Mouse (Mus musculus) hematopoietic stem cell, adult 5-6 weeks (primary cell): ENCODE data around the gene Slc7a6. TPM values are rescaled to one million over a fixed set of nuclear protein-coding genes. Genes with fewer than 3 reads are reported as not detected.

Source experiments
- ATAC-seq, 2 experiments: fragments of 125-278 bp in 1 of 2; replicated peaks in 1 of 2; 2 replicates each; pipeline ENCODE4 v1.8.0; 2016 to 2017; ENCODE audit warnings: inconsistent platforms in 2 of 2, mild to moderate bottlenecking in 2 of 2, moderate number of reproducible peaks in 2 of 2, low read depth in 1 of 2, moderate TSS enrichment in 1 of 2; ENCODE audit not compliant: low FRiP score in 2 of 2, poor library complexity in 2 of 2, severe bottlenecking in 2 of 2, insufficient read depth in 1 of 2, low TSS enrichment in 1 of 2
- total RNA-seq: library from RNA; stranded (forward); fragments of 172-1452, 232-1000 nt; gene quantifications from 2 replicates; pipeline ENCODE4 v1.2.3, GENCODE M21; 2017

Slc7a6 gene
- total RNA-seq: 21.6 and 23.8 TPM in 2 replicates

DNA sequence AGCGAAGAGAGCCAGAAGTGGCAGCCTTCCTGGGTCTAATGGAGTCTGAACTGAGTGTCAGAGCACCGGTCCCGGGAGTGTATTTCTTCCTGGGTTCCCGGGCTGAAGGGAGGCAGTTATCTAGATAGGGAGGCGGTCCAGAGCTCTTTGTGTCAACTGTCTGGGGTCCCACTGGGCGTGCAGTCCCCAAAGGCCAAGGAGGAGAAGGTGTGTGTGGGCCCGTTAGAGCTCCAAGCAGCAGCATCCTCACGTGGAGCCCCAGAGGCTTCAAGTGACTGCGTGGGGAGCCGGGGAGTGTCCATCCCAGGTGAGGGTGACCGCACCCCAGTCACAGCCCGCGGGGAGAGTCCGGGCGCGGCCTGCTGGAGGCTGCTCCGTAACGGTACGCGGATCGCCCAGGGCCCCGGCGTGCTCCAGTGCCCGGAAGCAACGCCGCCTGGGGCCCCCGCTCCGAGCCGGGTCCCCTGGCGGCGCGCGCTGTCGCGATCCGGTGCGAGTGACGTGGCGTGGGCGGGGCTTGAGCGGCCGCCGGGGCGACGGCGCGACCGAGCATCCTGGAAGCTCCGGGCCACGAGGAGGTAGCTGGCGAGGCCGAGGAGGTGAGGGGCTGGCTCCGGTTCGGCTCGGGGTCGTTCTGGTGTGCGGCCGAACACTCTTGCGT is at the start of gene Slc7a6:
Gene Slc7a6, plus strand, starts transcription at position 502 of the 661 bp plus-strand sequence.
- ATAC-seq: peak; percentile 66 to 76

DNA sequence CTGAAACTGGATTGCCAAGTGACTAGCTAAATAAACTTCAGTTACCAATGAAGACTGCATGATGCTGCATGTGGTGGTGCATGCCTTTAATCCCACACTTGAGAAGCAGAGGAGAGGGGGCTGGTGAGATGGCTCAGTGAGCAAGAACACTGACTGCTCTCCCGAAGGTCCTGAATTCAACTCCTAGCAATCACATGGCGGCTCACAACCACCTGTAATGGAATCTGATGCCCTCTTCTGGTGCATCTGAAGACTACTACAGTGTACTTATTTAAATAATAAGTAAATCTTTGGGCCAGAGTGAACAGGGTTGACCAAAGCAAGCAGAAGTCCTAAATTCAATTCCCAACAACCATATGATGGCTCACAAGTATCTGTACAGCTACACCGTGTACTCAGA is 45.2 kb upstream of the Slc7a6 start:
- ATAC-seq: no peak

DNA sequence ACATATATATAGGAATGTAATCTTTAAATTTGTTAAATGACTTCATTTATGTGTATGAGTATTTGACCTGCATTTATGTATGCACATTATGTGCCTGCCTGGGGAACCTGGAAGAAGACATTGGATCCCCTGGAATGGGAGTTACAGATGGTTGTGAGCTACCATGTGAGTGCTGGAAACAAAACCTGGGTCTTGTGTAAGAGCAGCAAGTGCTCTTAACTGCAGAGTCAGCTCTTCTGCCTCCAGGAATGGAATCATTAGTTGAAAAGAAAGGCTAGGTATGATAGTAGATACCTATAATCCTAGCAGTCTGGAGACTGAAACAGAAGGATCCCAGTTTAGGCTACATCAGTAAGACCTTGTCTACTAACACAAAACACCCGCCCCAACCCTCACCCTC is 42.6 kb upstream of the Slc7a6 start:
- no peak for ATAC-seq

DNA sequence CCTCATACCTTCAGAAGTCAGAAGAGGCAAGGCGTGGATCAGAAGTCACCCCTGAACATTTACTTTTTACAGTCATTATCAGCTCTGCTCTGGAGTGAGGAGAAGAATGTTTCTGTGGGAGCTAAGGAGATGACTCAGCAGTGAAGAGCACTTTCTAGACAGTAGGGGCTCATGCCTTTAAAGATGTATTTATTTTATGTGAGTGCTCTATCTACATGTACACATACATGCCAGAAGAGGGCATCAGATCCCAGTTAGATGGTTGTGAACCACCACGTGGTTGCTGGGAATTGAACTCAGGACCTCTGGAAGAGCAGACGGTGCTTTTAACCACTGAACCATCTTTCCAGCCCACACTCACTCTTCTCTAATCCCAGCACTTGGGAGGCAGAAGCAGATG is 41.6 kb upstream of the Slc7a6 start:
- no peak for ATAC-seq

DNA sequence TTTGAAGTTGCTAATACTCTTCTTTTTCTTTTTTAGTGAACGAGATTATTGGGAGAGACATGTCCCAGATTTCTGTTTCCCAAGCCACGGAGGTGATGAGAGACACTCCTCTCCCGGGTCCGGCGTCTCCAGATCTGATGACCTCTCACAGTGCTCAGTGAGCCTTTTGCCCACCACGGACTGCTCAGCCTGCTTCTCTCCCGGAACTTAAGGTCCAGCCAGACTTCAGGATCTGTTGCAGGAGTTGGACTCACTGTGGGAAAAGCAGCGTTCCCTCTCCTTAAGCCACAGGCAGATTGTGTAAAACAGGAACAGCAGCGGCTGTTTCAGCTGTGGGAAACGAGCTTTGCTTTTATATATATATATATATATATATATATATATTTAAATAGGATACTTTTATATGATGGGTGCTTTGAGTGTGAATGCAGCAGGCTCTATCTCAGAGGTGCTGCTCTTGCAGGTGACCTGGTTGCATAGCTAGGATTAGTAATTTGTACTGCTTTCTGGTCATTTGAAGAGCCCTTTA is 40.7 kb upstream of the Slc7a6 start:
- no peak for ATAC-seq

DNA sequence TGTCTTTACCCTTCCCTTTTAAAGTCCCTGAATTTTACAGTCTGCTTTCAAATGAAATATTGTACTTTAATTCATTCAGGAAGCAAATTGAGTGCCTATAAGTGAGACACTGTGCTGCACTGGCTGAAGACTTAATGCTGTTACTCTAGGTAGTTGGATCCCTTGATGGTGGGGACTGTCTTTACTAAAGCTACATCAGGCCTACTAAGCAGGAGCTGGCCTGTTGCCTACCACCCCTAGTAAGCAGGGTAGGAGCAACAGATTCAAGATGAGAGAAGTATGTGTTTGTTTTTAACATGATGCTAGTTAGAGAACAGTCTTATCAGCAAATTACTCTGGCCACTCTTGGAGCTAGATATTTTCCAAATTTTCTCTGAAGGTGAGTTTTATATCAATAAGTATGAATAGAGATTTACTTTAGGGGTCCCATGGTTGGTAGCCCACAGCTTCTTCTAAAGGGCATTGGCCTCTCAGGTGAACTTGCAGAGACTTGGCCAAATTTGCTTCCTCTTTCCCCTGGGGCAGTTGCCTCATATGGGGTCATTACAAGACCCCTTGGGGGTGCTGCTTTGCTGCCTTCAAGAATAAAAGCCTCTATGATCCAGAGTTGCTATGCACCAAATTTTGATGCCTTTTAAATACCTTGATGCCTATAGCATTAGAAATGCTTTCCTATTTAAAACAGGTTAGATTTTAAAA is 39.3 kb upstream of the Slc7a6 start:
- ATAC-seq: no peak

DNA sequence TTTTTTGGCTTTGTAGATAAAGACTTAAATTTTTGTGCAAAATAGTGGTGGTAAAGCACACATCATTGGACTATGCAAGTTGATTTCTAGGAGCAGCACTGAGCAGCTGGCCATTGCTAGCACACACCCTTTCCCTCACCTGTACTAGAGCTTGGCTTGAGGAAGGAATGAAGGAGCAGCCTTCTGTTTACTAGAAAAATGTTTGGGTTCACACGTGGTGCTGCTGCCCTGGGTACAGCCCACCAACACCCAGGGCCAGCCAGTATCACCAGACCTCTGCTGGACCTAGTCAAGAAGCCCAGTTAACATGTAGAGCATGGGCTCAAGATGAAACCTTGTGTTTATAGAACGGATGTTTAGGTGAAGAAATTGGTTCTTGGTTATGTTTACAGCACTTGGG is 38.7 kb upstream of the Slc7a6 start:
- ATAC-seq: no peak

DNA sequence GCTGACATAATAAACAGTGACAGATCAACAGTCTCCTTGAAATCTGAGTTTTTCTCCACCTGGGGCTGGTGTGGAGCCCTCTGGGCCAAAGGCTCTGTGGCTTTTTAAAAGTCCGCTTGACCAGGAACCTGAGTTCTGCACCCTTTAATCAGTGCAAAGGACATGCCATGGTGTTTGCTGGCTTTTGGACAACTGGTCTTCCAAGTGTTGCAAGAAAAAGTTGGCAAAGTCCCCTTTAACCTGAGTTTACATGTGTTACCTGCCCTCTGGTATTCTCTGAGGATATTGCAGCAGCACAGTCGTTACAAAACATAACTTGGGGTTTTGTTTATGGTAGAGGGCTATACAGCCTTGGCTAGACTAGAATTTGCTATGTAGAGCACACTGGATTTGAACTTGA is 38.2 kb upstream of the Slc7a6 start:
- no peak for ATAC-seq

DNA sequence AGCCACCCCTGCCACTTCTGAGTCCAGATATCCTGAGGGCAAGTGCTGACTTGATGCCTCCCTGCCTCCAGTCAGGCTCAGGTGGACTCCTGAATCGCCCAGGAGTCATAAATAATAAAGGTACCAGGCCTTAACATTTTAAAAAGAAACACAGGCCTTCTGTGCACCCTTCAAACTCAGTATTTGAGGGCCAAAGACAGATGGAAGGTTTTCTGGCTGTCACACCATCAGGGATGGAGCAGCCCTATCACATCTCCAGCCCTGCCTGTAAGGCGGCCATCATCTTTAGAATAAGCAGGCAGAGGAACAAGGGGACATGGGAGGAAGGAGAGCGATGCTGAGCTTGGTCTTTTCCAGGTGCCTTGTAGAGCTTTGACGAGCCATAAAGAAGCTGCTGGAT is 37.6 kb upstream of the Slc7a6 start:
- no peak for ATAC-seq

DNA sequence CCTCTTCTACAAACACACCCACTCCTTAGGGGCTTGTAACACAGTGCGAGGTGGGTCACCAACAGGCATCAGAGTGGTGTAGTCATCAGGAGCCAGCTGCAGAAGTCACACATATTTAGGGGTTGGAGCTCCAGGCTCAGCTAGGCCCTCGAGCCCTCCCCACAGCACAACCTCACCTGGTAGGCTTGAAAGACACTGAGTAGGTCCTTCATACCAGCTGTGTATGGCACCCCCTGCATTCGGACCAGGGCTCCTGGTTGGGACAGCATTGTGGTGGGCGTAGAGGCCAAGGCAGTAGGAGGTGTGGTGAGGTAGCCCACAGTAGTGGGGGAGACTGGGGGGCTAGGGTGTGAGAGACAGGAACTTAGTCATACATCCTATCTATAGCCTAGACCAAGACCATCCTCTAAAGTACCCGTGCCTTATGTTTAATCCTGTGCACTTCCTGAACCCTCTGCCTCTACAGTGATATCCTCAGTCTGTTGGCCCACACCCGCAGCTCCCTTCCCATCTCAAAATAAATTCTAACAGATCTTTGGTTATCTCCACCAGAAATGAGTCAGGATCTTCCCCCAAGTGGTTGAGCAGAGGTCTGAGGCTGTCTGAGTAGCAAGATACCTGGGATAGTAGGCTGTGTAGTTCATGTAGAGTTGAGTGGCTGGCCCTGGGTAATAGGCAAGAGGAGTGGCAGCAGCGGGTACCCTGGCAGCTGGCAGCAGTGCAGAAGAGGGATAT is 37.0 kb upstream of the Slc7a6 start:
- ATAC-seq: no peak

DNA sequence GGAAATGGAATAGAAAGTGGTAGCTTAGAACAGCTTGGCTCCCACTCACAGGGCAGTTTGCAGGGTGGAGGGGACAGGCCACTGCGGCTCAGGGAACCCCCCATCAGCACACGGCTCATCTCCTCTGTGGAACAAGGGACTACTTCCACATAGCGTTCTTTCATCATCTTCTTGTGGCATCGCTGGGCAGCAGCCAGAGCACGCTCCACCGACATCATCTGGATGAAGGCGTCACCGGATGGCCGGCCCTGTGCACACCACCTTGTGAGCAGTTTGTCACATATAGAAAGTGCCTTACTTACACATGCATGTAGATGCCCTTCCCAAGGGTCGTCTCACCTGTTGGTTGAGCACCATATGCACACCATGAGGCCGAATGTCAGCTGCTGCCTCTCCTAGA is 36.3 kb upstream of the Slc7a6 start:
- ATAC-seq: no peak

DNA sequence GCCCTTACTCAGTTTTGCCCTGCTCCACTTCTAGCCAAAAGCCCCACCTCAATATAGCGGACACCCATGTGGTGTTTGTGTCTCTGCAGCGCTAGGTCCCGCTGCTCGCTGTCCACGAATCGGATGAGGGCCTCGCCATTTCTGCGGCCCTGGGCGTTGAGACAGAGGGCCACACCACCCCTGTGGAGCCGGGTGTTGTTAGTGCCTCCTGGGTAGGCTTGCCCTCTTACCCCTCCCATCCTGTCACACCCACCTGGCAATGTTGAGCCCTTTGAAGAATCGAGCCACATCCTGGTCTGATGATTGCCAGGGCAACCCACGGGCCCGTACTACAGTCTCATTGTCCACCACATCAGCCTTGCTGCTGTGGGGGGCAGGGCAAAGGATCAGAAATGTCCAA is 35.1 kb upstream of the Slc7a6 start:
- ATAC-seq: no peak

DNA sequence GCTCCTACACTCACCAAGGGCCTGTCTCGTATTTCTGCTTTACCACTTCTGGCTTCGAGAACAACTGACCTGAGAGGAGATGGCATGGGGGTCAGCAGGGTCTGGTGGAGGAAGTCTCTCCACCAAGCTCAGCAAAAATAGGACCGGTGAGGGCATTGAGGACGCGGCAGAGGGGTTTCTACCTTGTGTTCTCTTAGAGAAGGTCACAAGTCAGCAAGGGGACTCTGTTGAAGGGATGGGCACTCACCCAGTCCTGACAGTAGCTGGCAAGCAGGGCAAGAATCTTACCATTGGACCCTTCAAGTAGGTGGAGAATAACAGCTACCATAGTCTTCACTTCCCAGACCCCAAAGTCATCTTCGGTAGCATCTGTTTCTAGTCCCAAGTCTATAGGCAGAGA is 34.7 kb upstream of the Slc7a6 start:
- ATAC-seq: no peak

DNA sequence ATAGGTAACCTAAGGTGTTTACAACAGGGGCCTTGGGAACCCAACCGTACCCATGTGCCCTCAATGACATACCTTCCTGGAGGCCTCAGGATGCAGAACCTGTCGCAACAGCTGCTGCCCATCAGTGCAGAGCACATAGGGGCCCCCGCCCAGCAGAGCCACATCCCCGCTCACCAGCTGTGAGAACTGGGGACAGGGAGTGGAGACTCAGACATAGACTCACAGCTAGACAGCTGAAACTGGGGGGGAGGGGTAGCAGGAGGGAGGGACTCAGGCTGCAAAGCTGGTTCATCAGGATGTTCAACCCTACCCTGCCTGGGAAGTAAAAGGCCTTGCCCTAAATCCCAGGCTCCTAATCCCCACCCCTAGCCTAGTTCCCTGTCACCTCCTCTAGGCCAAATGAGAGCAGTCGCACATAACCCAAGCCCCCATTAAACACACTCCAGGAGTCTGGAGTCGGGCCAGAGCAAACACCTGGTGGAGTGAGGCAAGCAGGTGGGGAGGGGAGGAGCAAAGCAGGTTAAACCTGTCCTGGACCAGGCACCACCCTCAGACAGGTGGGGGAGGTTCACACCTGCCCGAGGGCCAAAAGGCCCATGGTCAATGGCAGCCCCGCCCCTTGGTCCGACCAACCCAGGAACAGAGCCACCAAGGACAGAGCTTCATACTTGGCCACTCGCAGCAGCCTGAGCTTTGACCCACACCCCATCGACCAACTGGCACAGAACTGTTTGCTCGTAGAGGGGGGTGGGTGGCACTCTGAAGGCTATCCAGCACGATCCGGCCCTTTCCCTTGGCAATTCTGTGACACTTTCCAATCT is 33.7 kb upstream of the Slc7a6 start:
- no peak for ATAC-seq

DNA sequence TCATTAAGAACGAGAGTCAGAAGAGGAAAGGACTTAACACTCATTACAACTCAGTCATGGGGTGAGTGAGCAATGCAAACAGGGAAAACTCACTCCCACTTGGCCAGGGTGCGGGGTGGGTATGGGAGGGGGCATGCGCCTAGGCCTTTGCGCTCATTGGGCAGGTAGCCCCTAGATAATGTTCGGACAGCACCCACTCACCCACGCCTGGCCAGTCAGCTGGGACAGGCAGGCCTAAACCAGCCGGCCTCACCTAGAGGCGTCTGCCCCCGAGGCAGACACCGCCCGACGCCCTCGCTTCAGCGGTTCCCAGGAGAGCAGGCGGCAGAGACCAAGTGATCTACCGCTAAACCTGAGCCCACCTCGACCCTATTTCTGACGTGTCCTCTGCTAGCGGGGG is 33.0 kb upstream of the Slc7a6 start:
- no peak for ATAC-seq

DNA sequence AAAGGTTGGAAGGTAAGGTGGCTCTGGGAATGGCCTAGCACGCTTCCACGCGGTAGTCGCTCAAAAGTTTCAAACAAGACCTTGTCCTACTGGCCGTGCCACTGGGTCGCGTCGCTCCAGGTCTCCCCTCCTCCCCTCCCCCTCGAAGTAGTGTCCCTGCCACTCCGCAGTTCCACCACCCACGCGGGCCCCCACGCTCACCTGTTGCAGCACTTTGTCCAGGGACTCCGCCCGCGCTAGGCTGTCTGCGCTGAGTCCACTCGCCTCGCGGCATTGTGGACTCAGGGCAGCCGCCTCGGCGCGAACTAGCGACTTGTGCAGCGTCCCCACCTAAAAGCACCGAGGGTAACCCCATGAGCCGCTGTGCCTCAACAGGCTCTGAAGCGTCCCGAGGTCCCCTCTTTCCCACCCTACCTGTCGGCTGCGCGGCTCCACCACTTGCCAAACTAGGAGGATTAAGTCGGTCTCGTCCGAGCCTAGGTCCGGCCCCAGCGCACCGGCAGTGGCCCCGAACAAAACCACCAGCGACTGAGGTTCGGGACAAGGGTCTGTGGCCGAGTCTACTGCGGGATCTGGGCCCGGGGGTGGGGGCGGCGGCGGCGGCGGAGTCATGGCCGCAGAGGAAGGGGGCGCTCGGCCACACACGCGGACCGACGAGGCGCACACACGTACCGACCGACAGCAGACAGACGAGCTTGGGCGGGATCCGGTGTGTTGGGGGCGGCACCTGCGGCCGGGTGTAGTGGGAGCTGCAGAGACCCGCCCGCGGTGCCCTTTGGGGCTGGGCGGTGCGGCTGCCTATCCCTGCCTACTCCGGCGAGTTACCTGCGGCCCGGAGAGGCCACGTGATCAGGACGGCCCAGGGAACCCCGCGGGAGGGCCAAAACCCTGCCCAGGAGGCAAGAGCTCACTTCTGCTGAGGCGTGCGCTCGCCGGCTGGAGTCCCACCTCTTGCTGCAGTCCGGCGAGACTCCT is 32.2 kb upstream of the Slc7a6 start, which contains the start of gene Esrp2:
Gene Esrp2, minus strand, starts transcription at position 819 of the 975 bp plus-strand sequence.
- 0 out of 4 replicates have a peak, but pooled peaks of 1 of the 2 experiments have one; percentile 11 for ATAC-seq
